Comparison of ENCODE assay signal across 33 mouse cellular contexts in the genomic region with DNA sequence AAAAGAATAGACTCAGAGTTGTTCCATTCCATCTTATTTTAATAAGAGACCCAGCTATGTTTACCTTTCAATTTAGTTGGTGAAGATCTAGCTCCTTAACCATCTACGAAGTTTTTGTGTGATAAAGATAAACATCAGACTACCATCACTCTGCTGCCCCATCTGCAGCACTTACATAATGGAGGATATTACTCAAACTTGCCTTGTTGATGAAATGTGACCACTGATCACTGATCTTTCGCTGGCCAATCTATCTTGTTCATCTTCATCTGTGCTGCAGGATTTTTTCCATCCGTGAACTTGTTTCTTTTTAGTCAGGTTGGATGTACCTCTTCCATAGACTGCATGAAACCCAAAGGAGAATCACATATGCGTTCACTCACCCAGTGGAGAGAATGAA. TPM values are rescaled to one million over a fixed set of nuclear protein-coding genes. Genes with fewer than 3 reads are reported as not detected.
"Had no signal": no experiment of that assay in that cellular context is flagged by ENCODE, and none has a peak within 500 bp of the region (broad histone marks: within the 10 kb centered on the region; RNA-seq: fewer than 3 reads in every experiment).

No protein-coding gene starts in this region.

- H3K27me3 ChIP-seq: embryonic facial prominence, embryonic 12.5 days; embryonic facial prominence, embryonic 13.5 days; embryonic facial prominence, embryonic 15.5 days; forebrain, embryonic 12.5 days; forebrain, embryonic 13.5 days; forebrain, embryonic 15.5 days had no signal

- H3K36me3 ChIP-seq: embryonic facial prominence, embryonic 10.5 days; embryonic facial prominence, embryonic 12.5 days; embryonic facial prominence, embryonic 13.5 days; embryonic facial prominence, embryonic 15.5 days; forebrain, embryonic 10.5 days; forebrain, embryonic 12.5 days; forebrain, embryonic 15.5 days; heart, embryonic 10.5 days had no signal

- H3K9me3 ChIP-seq: embryonic facial prominence, embryonic 10.5 days; embryonic facial prominence, embryonic 12.5 days; embryonic facial prominence, embryonic 13.5 days; embryonic facial prominence, embryonic 15.5 days; forebrain, embryonic 10.5 days; forebrain, embryonic 12.5 days; forebrain, embryonic 13.5 days; forebrain, embryonic 15.5 days; heart, embryonic 10.5 days had no signal

- ATAC-seq: forebrain, embryonic 13.5 days; forebrain, embryonic 14.5 days; forebrain, embryonic 15.5 days; forebrain, embryonic 16.5 days; forebrain, postnatal 0 days had no signal

- DNase-seq: cerebellum, adult 2 months; cerebellum, adult 8-10 months; cerebellum, adult 9-10 months; cerebellum, adult 9-11 months; cerebellum, postnatal 10 days; cerebellum, postnatal 14 days; cerebellum, postnatal 25 days; cerebellum, postnatal 36 days; embryo, embryonic 11 days; forebrain, postnatal 0 days; gastrocnemius, adult 2 months; gastrocnemius, postnatal 10 days; gastrocnemius, postnatal 14 days; gastrocnemius, postnatal 25 days; gastrocnemius, postnatal 36 days; heart, adult 2 months had no signal

- H3K4me3 ChIP-seq: embryonic facial prominence, embryonic 10.5 days; embryonic facial prominence, embryonic 12.5 days; embryonic facial prominence, embryonic 13.5 days; embryonic facial prominence, embryonic 15.5 days; erythroblast, embryonic 14.5 days; forebrain, embryonic 10.5 days; forebrain, embryonic 12.5 days; forebrain, embryonic 13.5 days; forebrain, embryonic 15.5 days; gastrocnemius, adult 2 months; heart, adult 2 months; heart, embryonic 10.5 days had no signal

- H3K4me1 ChIP-seq: embryonic facial prominence, embryonic 10.5 days; embryonic facial prominence, embryonic 12.5 days; embryonic facial prominence, embryonic 13.5 days; embryonic facial prominence, embryonic 15.5 days; forebrain, embryonic 10.5 days; forebrain, embryonic 12.5 days; forebrain, embryonic 13.5 days; forebrain, embryonic 15.5 days; heart, embryonic 10.5 days had no signal

- H3K27ac ChIP-seq: embryonic facial prominence, embryonic 10.5 days; embryonic facial prominence, embryonic 12.5 days; embryonic facial prominence, embryonic 13.5 days; embryonic facial prominence, embryonic 15.5 days; forebrain, embryonic 10.5 days; forebrain, embryonic 12.5 days; forebrain, embryonic 13.5 days; forebrain, embryonic 15.5 days; gastrocnemius, adult 2 months; heart, adult 2 months; heart, embryonic 10.5 days had no signal

RNA-seq across cellular contexts. Expression of a gene that starts 20.6 kb away (rescaled TPM):
- total RNA-seq: gastrocnemius, adult 18-20 months; gastrocnemius, adult 2 months; gastrocnemius, adult 8-10 months; gastrocnemius, postnatal 25 days; gastrocnemius, postnatal 36 days had no signal

RNA-seq across cellular contexts. Expression of a gene that starts 29.2 kb away (rescaled TPM):
- total RNA-seq: forebrain, postnatal 0 days; gastrocnemius, adult 18-20 months; gastrocnemius, postnatal 14 days; gastrocnemius, postnatal 25 days; gastrocnemius, postnatal 36 days had no signal
- polyA plus RNA-seq: cerebellum, adult 2 months; cortical plate, adult 2 months; embryonic facial prominence, embryonic 10.5 days; embryonic facial prominence, embryonic 11.5 days; embryonic facial prominence, embryonic 12.5 days; embryonic facial prominence, embryonic 13.5 days; erythroblast, embryonic 14.5 days; forebrain, embryonic 10.5 days; forebrain, embryonic 11.5 days; forebrain, embryonic 12.5 days; forebrain, embryonic 13.5 days; forebrain, embryonic 14.5 days; forebrain, embryonic 15.5 days; forebrain, embryonic 16.5 days; forebrain, postnatal 0 days; heart, embryonic 10.5 days had no signal
